Mouse (Mus musculus): ENCODE measurements around the gene Smim22.
A peak's percentile ranks its signal among the peaks of the same experiment; 100 is the strongest.

Gene Smim22

DNA sequence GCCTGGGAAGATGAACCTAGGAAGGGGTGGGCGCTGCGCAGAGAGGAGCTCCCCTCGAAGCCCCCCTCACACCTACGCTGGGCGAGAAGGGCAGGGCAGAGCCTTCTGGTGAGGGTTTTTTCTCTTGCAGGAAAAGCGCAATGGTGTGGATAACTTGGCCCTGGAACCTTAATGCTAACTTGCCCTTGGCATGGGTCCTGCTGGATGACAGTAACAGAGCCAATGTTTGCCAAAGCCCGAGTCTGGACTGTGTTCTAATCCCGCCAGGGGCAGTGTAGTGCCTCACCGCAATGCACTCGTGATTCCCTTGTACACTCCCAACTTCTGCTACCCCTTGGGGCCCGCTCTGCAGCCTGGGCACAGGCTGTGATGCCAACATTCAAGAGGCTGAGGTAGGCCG is 988 bp downstream of the Smim22 start:
- DNase-seq (ENCODE audit: low read depth, low spot score): no peak

DNA sequence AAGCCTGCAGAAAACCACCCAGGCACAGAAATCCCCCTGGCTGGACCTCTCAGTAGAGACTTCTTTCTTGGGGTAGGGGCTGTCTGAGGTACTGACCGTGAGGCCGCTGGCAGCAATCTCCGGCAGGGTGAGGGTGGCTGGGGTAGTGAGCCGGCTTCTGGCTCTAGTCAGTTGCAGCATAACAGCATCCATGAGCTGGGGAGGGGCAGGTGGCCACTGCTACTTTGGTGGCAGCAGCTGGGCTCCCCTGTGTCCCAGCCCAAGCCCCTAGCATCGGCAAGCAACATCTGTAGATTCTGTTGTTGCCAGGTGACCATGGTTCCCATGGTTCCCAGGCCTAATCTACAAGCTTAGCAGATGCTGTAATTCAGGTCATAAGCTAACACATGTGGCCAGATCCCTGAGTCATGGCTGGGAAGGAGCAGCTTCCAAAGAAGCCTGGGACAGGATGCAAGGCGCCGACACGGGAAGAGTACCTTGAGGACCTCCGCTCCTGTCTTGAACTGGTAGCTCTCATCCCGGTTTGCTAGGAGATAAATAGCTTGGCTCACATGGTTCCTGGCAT is 3.4 kb downstream of the Smim22 start:
- no peak for DNase-seq (ENCODE audit: low read depth, low spot score)

- no peak for DNase-seq (ENCODE audit: low read depth, low spot score)
Observed at GRCm38 (mm10) chr16:5011285-5011684, 4.2 kb downstream of the Smim22 start.

DNA sequence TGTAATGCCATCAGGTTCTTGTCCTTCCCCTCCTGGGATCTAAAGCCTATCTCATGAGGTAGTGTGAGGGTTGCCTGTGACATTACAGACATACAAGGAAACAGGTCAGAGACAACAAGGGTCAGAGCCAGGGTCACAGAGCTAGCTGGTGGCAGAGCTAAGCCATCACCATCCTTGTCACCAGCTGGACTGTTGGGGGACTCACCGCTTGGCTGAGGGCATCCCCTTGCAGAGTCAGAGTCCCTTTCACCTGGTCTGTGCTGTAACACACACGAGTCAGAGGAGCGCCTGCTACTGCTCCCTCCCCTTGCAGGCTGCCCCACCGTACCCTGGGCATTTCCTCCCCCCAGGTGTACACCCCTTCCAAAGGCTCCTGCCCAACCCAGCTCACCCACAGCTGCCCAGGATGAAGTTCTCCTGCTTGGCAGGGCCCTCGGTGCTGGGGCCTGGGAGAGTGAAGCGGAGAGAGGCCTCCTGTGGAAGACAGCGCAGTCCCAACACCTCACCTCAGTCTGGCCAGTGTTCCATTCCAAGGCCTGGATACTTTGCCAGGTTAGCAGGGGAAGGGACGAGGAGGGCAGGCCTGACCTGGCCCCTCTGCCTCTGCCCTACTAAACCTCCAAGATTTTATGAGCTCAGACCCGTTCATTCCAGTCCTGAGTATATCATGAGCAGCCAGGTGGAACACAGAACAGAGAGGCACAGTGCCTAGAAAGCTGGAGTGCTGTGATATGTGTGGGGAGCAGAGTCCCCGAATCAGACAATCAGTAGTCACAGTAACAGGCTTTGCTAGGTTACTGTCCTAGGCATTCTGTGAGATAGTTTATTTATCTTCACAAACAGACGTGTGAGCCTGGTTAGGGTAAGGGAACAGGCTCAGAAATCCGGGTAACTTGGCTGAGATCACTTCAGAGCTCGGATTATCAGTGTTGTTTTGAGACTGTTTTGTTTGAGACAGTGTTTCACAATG is 5.2 kb downstream of the Smim22 start:
- DNase-seq (ENCODE audit: low read depth, low spot score): no peak

- DNase-seq (ENCODE audit: low read depth, low spot score): peak; percentile 98
Observed at GRCm38 (mm10) chr16:5013054-5013838, 6.2 kb downstream of the Smim22 start, which contains the start of gene Rogdi. Gene Rogdi (minus strand): TSS chr16:5013553.

GRCm38 (mm10) chr16:5014578-5014977 is 7.5 kb downstream of the Smim22 start:
- DNase-seq (ENCODE audit: low read depth, low spot score): no peak

DNA sequence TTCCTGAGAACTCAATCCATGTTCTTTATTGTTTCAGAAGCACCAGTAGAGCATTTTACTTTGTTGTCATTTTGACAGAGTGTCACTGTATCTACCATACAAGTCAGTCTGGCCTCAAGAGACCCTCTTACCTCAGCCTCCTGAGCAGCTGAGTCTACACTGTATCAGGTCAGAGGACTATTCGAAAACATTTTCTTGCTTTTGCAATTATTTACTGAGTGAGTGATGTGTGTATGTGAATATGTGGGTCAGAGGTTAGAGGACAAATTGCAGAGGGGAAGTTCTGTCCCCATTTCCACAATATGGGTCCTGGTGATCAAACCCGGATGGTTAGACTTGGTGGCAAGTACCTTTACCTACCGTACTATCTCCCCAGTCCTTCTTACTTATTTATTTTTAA is 16.9 kb downstream of the Smim22 start:
- no peak for DNase-seq (ENCODE audit: low read depth, low spot score)

DNA sequence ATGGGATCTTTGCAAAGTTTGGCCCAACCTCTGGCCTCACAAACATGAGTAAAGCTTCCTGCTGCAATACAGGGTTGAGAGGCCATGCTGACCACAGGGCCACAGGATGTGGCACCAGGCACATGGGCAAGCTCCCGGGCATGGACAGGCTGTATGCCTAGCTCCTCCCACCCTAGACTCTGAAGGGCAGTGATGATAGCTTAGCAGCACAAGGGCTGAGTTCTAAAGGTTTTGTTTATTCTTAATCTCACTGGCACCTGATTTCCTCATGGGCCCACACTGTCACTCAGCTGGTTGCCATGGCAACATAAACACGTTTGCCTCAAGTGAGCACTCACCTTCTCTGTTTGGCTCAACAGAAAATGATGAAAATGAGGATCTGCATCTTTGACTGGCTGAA is 22.8 kb downstream of the Smim22 start:
- DNase-seq (ENCODE audit: low read depth, low spot score): no peak

- DNase-seq (ENCODE audit: low read depth, low spot score): no peak
Observed at GRCm38 (mm10) chr16:5035591-5035990, 28.5 kb downstream of the Smim22 start.

DNA sequence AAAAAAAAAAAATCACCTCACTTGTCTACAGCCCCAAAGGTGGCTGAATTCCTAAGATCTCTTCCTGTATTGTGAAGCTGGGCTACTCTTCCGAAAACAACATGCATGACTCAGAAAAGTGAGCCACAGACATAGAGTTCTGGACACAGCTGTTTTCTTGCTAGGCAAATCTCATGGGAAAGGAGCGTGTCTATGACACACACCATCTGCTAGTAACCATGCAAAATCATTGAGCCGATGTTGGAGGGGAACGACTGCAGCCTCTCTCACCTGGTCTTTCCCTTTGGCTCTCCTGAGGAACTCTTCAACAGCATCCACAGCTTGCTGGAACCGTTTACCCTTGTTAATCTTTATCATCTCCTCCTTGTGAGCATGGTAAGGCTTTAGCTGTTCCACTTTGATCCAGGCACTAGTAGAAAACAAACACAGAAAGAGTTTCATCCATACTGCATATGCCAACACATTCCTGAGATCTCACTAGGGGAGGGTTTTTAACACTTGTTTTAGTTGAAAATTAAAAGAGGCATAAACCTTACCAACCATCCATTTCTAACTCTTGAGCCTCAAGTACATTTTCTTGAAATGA is 29.7 kb downstream of the Smim22 start:
- DNase-seq (ENCODE audit: low read depth, low spot score): no peak

DNA sequence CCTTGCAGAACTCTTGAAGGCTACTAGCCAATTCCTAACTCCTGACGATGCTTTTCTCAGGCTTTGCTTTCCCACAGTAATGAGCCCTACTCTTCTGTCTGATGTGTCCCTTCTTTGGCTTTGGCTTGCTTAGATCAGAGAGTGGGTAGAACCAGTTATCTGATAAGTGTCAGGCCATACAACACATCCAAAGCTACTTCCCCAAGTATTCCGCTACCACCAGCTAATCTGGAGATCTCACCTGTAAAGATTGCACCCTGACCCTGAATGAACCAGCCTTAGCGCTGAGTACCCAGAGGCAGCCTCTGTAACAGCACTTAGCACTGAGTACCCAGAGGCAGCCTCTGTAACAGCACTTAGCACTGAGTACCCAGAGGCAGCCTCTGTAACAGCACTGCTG is 38.2 kb downstream of the Smim22 start:
- no peak for DNase-seq (ENCODE audit: low read depth, low spot score)

- no peak for DNase-seq (ENCODE audit: low read depth, low spot score)
Observed at GRCm38 (mm10) chr16:5049182-5049773, 42.2 kb downstream of the Smim22 start.

DNA sequence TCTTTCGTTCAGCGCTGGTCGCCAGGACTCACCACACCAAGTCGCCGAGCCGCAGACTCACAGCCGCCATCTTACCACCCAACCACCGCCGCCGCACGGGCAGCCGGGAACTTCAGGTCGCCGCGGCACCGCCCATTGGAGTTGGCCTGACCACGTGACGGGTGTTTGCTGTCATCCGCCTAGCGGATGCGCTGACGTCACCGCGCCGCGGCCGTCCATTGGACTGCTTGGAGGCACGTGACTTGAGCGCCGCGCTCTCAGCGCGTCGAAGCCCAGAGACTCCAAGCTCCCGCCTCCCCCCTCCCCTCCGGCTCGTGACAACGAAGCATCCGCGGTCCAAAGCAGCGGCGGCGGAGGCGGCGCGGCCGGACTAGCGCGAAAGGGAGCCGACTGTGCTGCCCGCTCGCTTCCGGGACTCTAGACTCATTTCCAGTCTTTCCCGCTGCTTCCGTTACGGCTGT is 42.7 kb downstream of the Smim22 start, which contains the start of the genes Glyr1 and Ubn1:
Gene Glyr1, minus strand, starts transcription at position 90 of the 461 bp plus-strand sequence.
Gene Ubn1, plus strand, starts transcription at position 284 of the 461 bp plus-strand sequence.
- peak; percentile 98 for DNase-seq (ENCODE audit: low read depth, low spot score)

DNA sequence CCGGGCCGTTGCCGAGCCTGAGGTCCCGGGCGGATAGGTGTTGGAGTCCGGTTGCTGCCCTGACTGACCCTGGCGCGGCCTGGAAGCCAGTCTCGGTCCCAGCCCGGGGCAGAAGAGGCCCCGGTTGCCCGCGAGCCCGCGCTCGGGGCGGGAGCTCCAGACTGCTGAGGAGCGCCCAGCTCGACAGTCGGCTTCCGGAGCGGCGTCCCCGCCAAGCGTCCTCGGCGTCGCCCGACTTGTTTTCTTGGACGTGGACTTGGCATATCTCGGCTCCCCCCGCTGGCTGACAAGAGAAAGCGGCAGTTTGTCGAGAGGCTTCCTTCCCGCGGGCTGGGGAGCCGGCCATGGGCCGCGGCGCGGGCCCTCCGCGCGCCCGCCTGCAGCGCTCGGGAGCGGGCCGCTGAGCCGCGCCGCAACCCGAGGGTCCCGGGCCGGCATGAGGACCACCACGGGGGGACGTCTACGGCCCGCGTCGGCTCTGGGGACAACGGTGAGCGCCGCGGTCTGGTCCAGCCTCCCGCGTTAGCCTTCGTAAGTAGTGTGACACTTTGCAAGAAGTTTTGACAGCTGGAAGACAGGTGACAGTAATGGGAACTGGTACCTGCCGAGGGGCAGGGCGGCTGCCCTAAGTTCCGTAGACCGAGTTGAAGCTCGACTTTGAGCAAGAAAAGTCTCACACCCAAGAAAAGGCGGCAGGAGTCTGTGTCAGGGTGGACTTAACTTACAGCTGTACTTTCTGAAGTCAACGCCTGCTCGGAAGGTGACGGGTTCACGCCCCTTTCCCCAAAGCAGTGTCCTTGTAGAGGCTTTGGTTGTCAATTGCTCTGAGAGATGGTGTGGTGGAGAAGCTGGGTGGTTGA is 43.4 kb downstream of the Smim22 start:
- peak; percentile 43 for DNase-seq (ENCODE audit: low read depth, low spot score)

Data from brain, embryonic 18.5 days (tissue).